Mouse (Mus musculus) CH12.LX (cell line): ENCODE results near the gene Wnk1.

ENCODE experiments used
- CTCF ChIP-seq, 2 experiments: IDR thresholded peaks in 1 of 2; conservative IDR thresholded peaks in 1 of 2; 2 replicates each; pipeline ENCODE4 v1.5.1; 2011 to 2012; ENCODE audit warnings: low read depth in 2 of 2, low read length in 2 of 2, improper control_type of control experiment in 1 of 2, inconsistent platforms in 1 of 2, mild to moderate bottlenecking in 1 of 2, moderate library complexity in 1 of 2
- EP300 ChIP-seq: IDR thresholded peaks from 2 replicates; pipeline ENCODE4 v1.6.1; 2011; ENCODE audit warnings: low read length, improper control_type of control experiment
- POLR2AphosphoS2 ChIP-seq: IDR thresholded peaks from 2 replicates; pipeline ENCODE4 v1.6.1; 2011; ENCODE audit warnings: low read depth, low read length, improper control_type of control experiment
- RAD21 ChIP-seq: IDR thresholded peaks from 2 replicates; pipeline ENCODE4 v1.6.1; 2011; ENCODE audit warnings: low read depth, mild to moderate bottlenecking, low read length, improper control_type of control experiment, moderate library complexity
- USF2 ChIP-seq: conservative IDR thresholded peaks from 2 replicates; pipeline ENCODE4 v1.6.1; 2011; ENCODE audit warnings: low read depth, low read length, improper control_type of control experiment
- ZNF384 ChIP-seq: IDR thresholded peaks from 2 replicates; pipeline ENCODE4 v1.6.1; 2012; ENCODE audit warnings: low read depth, low read length, improper control_type of control experiment, inconsistent platforms

- TF ChIP-seq ZNF384 (no peak), CTCF (conservative IDR thresholded peaks at IDR 0.05 in 1 of 2, IDR thresholded peaks at IDR 0.05 in 1 of 2; ENCODE audit: low read depth in 2 of 2, low read length in 2 of 2) (no peak), RAD21 (no peak), EP300 (no peak), USF2 (no peak), POLR2AphosphoS2 (no peak)
These were observed 18.8 kb downstream of the Wnk1 start for GRCm38 (mm10) chr6:120019697-120020096.
